Mouse (Mus musculus) limb, embryonic 11.5 days (tissue): ENCODE data around the gene Ift57. TPM values are rescaled to one million over a fixed set of nuclear protein-coding genes. Genes with fewer than 3 reads are reported as not detected.

ENCODE experiments used
- ATAC-seq: fragments of 200-750 bp; cut with Nextera tagmentation; 2 replicates; pipeline ENCODE4 v1.8.0; 2017; ENCODE audit warnings: low read depth; ENCODE audit not compliant: insufficient number of reproducible peaks, low FRiP score, low TSS enrichment
- DNase-seq: peaks from one replicate; pipeline ENCODE4 v3.0.0-alpha.2; 2015; ENCODE audit warnings: low spot score
- H3K27ac ChIP-seq: fragments of 300-500 bp; sonication (generic); replicated peaks from 2 replicates; pipeline ENCODE4 v1.5.1; 2014; ENCODE audit warnings: low read depth, mild to moderate bottlenecking, low read length
- H3K27me3 ChIP-seq: fragments of 300-500 bp; sonication (generic); 2 replicates; pipeline ENCODE4 v1.6.1; 2014; ENCODE audit warnings: mild to moderate bottlenecking, low read length, mixed read lengths; ENCODE audit not compliant: control insufficient read depth, insufficient read depth
- H3K36me3 ChIP-seq: fragments of 300-500 bp; sonication (generic); 2 replicates; pipeline ENCODE4 v1.6.1; 2014; ENCODE audit warnings: mild to moderate bottlenecking, low read length, moderate library complexity, mixed read lengths; ENCODE audit not compliant: control insufficient read depth, insufficient read depth
- H3K4me1 ChIP-seq: fragments of 300-500 bp; sonication (generic); 2 replicates; pipeline ENCODE4 v1.6.1; 2014; ENCODE audit warnings: low read length, mixed read lengths; ENCODE audit not compliant: control insufficient read depth, insufficient read depth
- H3K4me2 ChIP-seq: fragments of 300-500 bp; sonication (generic); 2 replicates; pipeline ENCODE4 v1.6.1; 2014; ENCODE audit warnings: low read depth, mild to moderate bottlenecking, moderate library complexity; ENCODE audit not compliant: severe bottlenecking
- H3K4me3 ChIP-seq: fragments of 300-500 bp; sonication (generic); 2 replicates; pipeline ENCODE4 v1.5.1; 2014; ENCODE audit warnings: low read depth, low read length
- H3K9ac ChIP-seq: fragments of 300-500 bp; sonication (generic); 2 replicates; pipeline ENCODE4 v1.6.1; 2014; ENCODE audit warnings: mild to moderate bottlenecking, low read length
- H3K9me3 ChIP-seq: fragments of 300-500 bp; sonication (generic); 2 replicates; pipeline ENCODE4 v1.6.1; 2016; ENCODE audit warnings: low read length; ENCODE audit not compliant: control insufficient read depth
- WGBS: fragments of 180-500 bp; shearing (Covaris S2); extraction: QIAGEN DNeasy Blood & Tissue Kit; methylation state at CpG from one replicate; pipeline ENCODE4 v1.1.7; 2014; 5-methylcytosine and 5-hydroxymethylcytosine counted together
- polyA plus RNA-seq: library from polyadenylated mRNA; unstranded; fragments of >200 nt; fragmentation: Nextera tagmentation; extraction: Ambion mirVana; gene quantifications from 2 replicates; pipeline ENCODE4 v1.2.1, GENCODE M21; 2014

Gene Ift57
- polyA plus RNA-seq, 1 experiment from 2014 or later = 22.6 TPM

GRCm38 (mm10) chr16:49761981-49762380 is 62.9 kb downstream of the Ift57 start:
- H3K9ac ChIP-seq = no peak overlapping the region

GRCm38 (mm10) chr16:49766326-49766725 is 67.3 kb downstream of the Ift57 start:
- Histone ChIP-seq H3K9ac (no peak overlapping the region), H3K4me3 (no peak overlapping the region), H3K9me3 (no peaks in the 10 kb centered on the region), H3K4me2 (no peak overlapping the region), H3K36me3 (no peaks in the 10 kb centered on the region), H3K27me3 (no peaks in the 10 kb centered on the region), H3K27ac (no peak overlapping the region), H3K4me1 (no peaks in the 10 kb centered on the region)
- 78% methylated on average over 3 of the region's 3 CpGs for WGBS
- no peak for DNase-seq
- ATAC-seq = no peak

More at GRCm38 (mm10) chr16:49761981-49762380, 62.9 kb downstream of the Ift57 start:
- Histone ChIP-seq H3K27ac (no peak overlapping the region), H3K4me2 (no peak overlapping the region), H3K36me3 (no peaks in the 10 kb centered on the region), H3K27me3 (no peaks in the 10 kb centered on the region), H3K9me3 (no peaks in the 10 kb centered on the region), H3K4me1 (no peaks in the 10 kb centered on the region), H3K4me3 (no peak overlapping the region)
- ATAC-seq (no peak), DNase-seq (no peak)
- 86% methylated on average over 5 of the region's 5 CpGs for WGBS

- no peak for DNase-seq
- Histone ChIP-seq H3K36me3 (no peaks in the 10 kb centered on the region), H3K27ac (no peak overlapping the region), H3K4me3 (no peak overlapping the region), H3K9me3 (no peaks in the 10 kb centered on the region), H3K9ac (no peak overlapping the region), H3K4me1 (no peaks in the 10 kb centered on the region), H3K27me3 (no peaks in the 10 kb centered on the region), H3K4me2 (no peak overlapping the region)
- no peak for ATAC-seq
- 86% methylated on average over 4 of the region's 4 CpGs for WGBS
Observed at GRCm38 (mm10) chr16:49768491-49769031, 69.5 kb downstream of the Ift57 start.

- no peaks in the 10 kb centered on the region for H3K36me3 ChIP-seq
- H3K4me2 ChIP-seq = no peak overlapping the region
- H3K27ac ChIP-seq = no peak overlapping the region
- WGBS = 91% methylated on average over 2 of the region's 2 CpGs
- H3K9me3 ChIP-seq = no peaks in the 10 kb centered on the region
- ATAC-seq (no peak), DNase-seq (no peak)
- H3K4me3 ChIP-seq = no peak overlapping the region
- no peak overlapping the region for H3K9ac ChIP-seq
- H3K27me3 ChIP-seq = no peaks in the 10 kb centered on the region
- H3K4me1 ChIP-seq = no peaks in the 10 kb centered on the region
Observed at GRCm38 (mm10) chr16:49769831-49770261, 70.8 kb downstream of the Ift57 start.

- H3K4me1 ChIP-seq = no peaks in the 10 kb centered on the region
- no peak for ATAC-seq
- 92% methylated on average over 12 of the region's 12 CpGs for WGBS
Observed at GRCm38 (mm10) chr16:49770320-49771189, 71.5 kb downstream of the Ift57 start.

GRCm38 (mm10) chr16:49771609-49772396 is 72.8 kb downstream of the Ift57 start:
- Histone ChIP-seq H3K4me2 (no peak overlapping the region), H3K36me3 (no peaks in the 10 kb centered on the region), H3K27ac (no peak overlapping the region), H3K4me1 (no peaks in the 10 kb centered on the region), H3K4me3 (no peak overlapping the region), H3K9me3 (no peaks in the 10 kb centered on the region), H3K27me3 (no peaks in the 10 kb centered on the region), H3K9ac (no peak overlapping the region)
- ATAC-seq (no peak), DNase-seq (no peak)
- 94% methylated on average over 7 of the region's 7 CpGs for WGBS

More at GRCm38 (mm10) chr16:49770320-49771189, 71.5 kb downstream of the Ift57 start:
- Histone ChIP-seq H3K9me3 (no peaks in the 10 kb centered on the region), H3K27ac (no peak overlapping the region), H3K4me2 (no peak overlapping the region), H3K27me3 (no peaks in the 10 kb centered on the region), H3K9ac (no peak overlapping the region), H3K36me3 (no peaks in the 10 kb centered on the region), H3K4me3 (no peak overlapping the region)
- DNase-seq = no peak

GRCm38 (mm10) chr16:49772576-49772975 is 73.5 kb downstream of the Ift57 start:
- ATAC-seq (no peak), DNase-seq (no peak)
- Histone ChIP-seq H3K4me1 (no peaks in the 10 kb centered on the region), H3K36me3 (no peaks in the 10 kb centered on the region), H3K27me3 (no peaks in the 10 kb centered on the region), H3K9ac (no peak overlapping the region), H3K27ac (no peak overlapping the region), H3K4me2 (no peak overlapping the region), H3K4me3 (no peak overlapping the region), H3K9me3 (no peaks in the 10 kb centered on the region)
- 33% methylated on average over 1 of the region's 1 CpGs for WGBS

- H3K9ac ChIP-seq = no peak overlapping the region
- ATAC-seq = no peak
Observed at GRCm38 (mm10) chr16:49773068-49773467, 74.0 kb downstream of the Ift57 start.

More at GRCm38 (mm10) chr16:49773068-49773467, 74.0 kb downstream of the Ift57 start:
- H3K4me1 ChIP-seq = no peaks in the 10 kb centered on the region
- no peak overlapping the region for H3K27ac ChIP-seq
- no peak overlapping the region for H3K4me3 ChIP-seq
- no peak for DNase-seq
- 86% methylated on average over 1 of the region's 1 CpGs for WGBS
- no peaks in the 10 kb centered on the region for H3K27me3 ChIP-seq
- H3K36me3 ChIP-seq = no peaks in the 10 kb centered on the region
- H3K9me3 ChIP-seq = no peaks in the 10 kb centered on the region
- no peak overlapping the region for H3K4me2 ChIP-seq
